Mouse (Mus musculus): Measurements from ENCODE around the gene Nudt4. TPM values are rescaled to one million over a fixed set of nuclear protein-coding genes. Genes with fewer than 3 reads are reported as not detected.

Gene Nudt4
- total and polyA plus RNA-seq, 3 experiments, result 21.1 to 35.7 TPM; not detected in 1

GRCm38 (mm10) chr10:95569441-95569840 is 5.5 kb upstream of the Nudt4 start (continued):
- no peak for TF ChIP-seq GABPA (IDR thresholded peaks at IDR 0.05; ENCODE audit: low read depth, low read length)
- TF ChIP-seq MEF2A (IDR thresholded peaks at IDR 0.05; ENCODE audit: extremely low read depth, insufficient replicate concordance, low read depth, low read length, poor library complexity, severe bottlenecking), result no peak
- peak; percentile 92 for TF ChIP-seq ZNF384 (IDR thresholded peaks at IDR 0.05; ENCODE audit: low read depth, low read length)
- peak; percentile 88 for TF ChIP-seq TCF12 (IDR thresholded peaks at IDR 0.05; ENCODE audit: low read depth, low read length)
- TF ChIP-seq TAL1 (IDR thresholded peaks at IDR 0.05; ENCODE audit: low read length), result peak; percentile 66
- TF ChIP-seq MXI1 (IDR thresholded peaks at IDR 0.05; ENCODE audit: low read depth, low read length), result peak; percentile 86
- TF ChIP-seq CHD2 (IDR thresholded peaks at IDR 0.05; ENCODE audit: low read length), result no peak

GRCm38 (mm10) chr10:95568016-95568415 is 4.1 kb upstream of the Nudt4 start:
- H3K27me3 ChIP-seq (ENCODE audit: control insufficient read depth in 1 of 2, insufficient read depth in 2 of 2, low read length in 2 of 2), result no peaks in the 10 kb centered on the region; a peak in 1 of 4 replicates
- TF ChIP-seq POLR2AphosphoS2 (IDR thresholded peaks at IDR 0.05; ENCODE audit: low read length) (no peak), MAFK (IDR thresholded peaks at IDR 0.05; ENCODE audit: borderline replicate concordance, low read depth, low read length) (no peak), USF2 (IDR thresholded peaks at IDR 0.05; ENCODE audit: borderline replicate concordance in 1 of 2, insufficient read depth in 1 of 2, low read depth in 1 of 2, low read length in 2 of 2) (no peak), USF1 (IDR thresholded peaks at IDR 0.05; ENCODE audit: low read depth, low read length) (no peak), HCFC1 (IDR thresholded peaks at IDR 0.05; ENCODE audit: low read depth, low read length) (no peak), MAX (IDR thresholded peaks at IDR 0.05; ENCODE audit: low read length) (no peak), TAL1 (IDR thresholded peaks at IDR 0.05; ENCODE audit: low read length) (no peak), GATA1 (IDR thresholded peaks at IDR 0.05; ENCODE audit: low read depth, low read length) (no peak), EP300 (IDR thresholded peaks at IDR 0.05; ENCODE audit: low read depth in 1 of 2, low read length in 2 of 2) (no peak), BHLHE40 (IDR thresholded peaks at IDR 0.05; ENCODE audit: borderline replicate concordance, low read depth, low read length) (no peak), ELF1 (IDR thresholded peaks at IDR 0.05; ENCODE audit: low read depth, low read length) (no peak), MYB (IDR thresholded peaks at IDR 0.05; ENCODE audit: low read depth, low read length) (no peak), SMC3 (IDR thresholded peaks at IDR 0.05; ENCODE audit: low read depth, low read length) (no peak), RAD21 (IDR thresholded peaks at IDR 0.05; ENCODE audit: low read depth, low read length) (no peak), ZKSCAN1 (IDR thresholded peaks at IDR 0.05; ENCODE audit: low read depth, low read length) (no peak), TBP (IDR thresholded peaks at IDR 0.05; ENCODE audit: low read depth, low read length) (no peak), ZC3H11A (IDR thresholded peaks at IDR 0.05; ENCODE audit: low read depth, low read length) (no peak)
- DNase-seq (ENCODE audit: low read depth, low spot score), result no peak
- H3K9ac ChIP-seq (ENCODE audit: control insufficient read depth, low read depth, low read length, poor library complexity, severe bottlenecking), result no peak overlapping the region
- peaks cover 8% of the 10 kb centered on the region for H3K79me2 ChIP-seq (ENCODE audit: control insufficient read depth, insufficient read depth, low read length, poor library complexity)
- H3K36me3 ChIP-seq (ENCODE audit: control insufficient read depth in 1 of 2, insufficient read depth in 2 of 2, low read length in 2 of 2), result peaks cover 0 to 12% of the 10 kb centered on the region in 2 experiments; a peak in 2 of 4 replicates
- H3K4me1 ChIP-seq (ENCODE audit: control insufficient read depth in 1 of 2, insufficient read depth in 2 of 2, low read length in 2 of 2), result peaks cover 0 to 10% of the 10 kb centered on the region in 2 experiments; a peak in 1 of 4 replicates
- no peak overlapping the region for H3K27ac ChIP-seq (ENCODE audit: control insufficient read depth, low read depth, low read length)
- H3K4me3 ChIP-seq (ENCODE audit: control insufficient read depth in 1 of 2, insufficient read depth in 1 of 2, low read depth in 2 of 2, low read length in 2 of 2), result no peak overlapping the region
- H3K9me3 ChIP-seq (replicated peaks; ENCODE audit: insufficient read depth, low read length), result no peaks in the 10 kb centered on the region

Measured in MEL (cell line).